Mouse (Mus musculus) left cerebral cortex, postnatal 14 days (tissue): ENCODE data around the gene Tmem109. TPM values are rescaled to one million over a fixed set of nuclear protein-coding genes. Genes with fewer than 3 reads are reported as not detected.

Experiments used
- DNase-seq, 2 experiments: peaks; one replicate each; pipeline ENCODE4 v3.0.0; 2021 to 2022; ENCODE audit warnings: low spot score in 2 of 2, mixed read lengths in 1 of 2
- intact Hi-C: fragments of 180-260 bp; cut with DNase I; formaldehyde crosslinking; loops from one replicate; pipeline ENCODE4 v1.15.1; 2025
- total RNA-seq, 2 experiments: library from RNA; stranded (reverse); gene quantifications; 2 replicates each; pipeline ENCODE4 v1.2.3; 2021

The Tmem109 gene
- total RNA-seq, 2 experiments from 2014 or later: 41.0 to 48.8 TPM

GRCm38 (mm10) chr19:10896849-10897248 lies 15.0 kb upstream of the Tmem109 start:
- no peak for DNase-seq
- intact Hi-C loops: loop anchor here (5.0 kb wide), 1 partner anchor 45 kb away; no protein-coding TSS in a partner anchor

GRCm38 (mm10) chr19:10895708-10896107 lies 13.9 kb upstream of the Tmem109 start:
- intact Hi-C loops: loop anchor here (5.0 kb wide), 1 partner anchor 47 kb away; no protein-coding TSS in a partner anchor

GRCm38 (mm10) chr19:10895016-10895528 lies 13.3 kb upstream of the Tmem109 start, which contains the start of gene Prpf19:
Gene Prpf19, plus strand, starts transcription at chr19:10895231.
- DNase-seq: peak; percentile 99
- intact Hi-C loops: loop anchor here (5.0 kb wide), 1 partner anchor 47 kb away; no protein-coding TSS in a partner anchor

More at GRCm38 (mm10) chr19:10895708-10896107, 13.9 kb upstream of the Tmem109 start:
- DNase-seq: no peak

- intact Hi-C loops: no loop called here
- DNase-seq: no peak
These were observed 10.4 kb upstream of the Tmem109 start for GRCm38 (mm10) chr19:10892201-10892600.

DNA sequence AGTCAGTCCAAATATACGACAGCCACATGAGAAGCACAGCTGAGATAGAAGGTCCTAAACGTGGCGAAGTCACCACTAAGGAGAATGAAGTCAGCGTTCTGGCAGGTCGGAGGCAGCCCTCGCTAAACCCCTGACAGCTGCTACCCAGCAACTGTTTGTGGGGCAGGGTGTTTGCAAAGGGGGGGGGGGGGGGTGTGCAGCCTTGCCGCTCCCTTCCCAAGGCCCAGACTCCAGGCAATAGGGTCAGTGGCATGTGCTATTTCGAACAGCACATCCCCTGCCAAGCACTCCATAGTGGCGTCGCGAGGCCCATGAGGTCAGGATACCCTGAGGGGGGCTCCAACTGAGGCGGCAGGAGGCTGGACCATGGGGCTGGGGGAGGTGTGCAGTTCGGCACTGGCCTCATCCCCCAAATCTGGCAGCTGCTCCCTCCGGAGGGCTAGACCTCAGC lies 801 bp downstream of the Tmem109 start:
- DNase-seq: no peak
- intact Hi-C loops: loop anchor here (1.0 kb wide), 1 partner anchor 11 kb away; no protein-coding TSS in a partner anchor

GRCm38 (mm10) chr19:10880085-10880974 lies 1.5 kb downstream of the Tmem109 start:
- intact Hi-C loops: no loop called here

GRCm38 (mm10) chr19:10878201-10878837 lies 3.5 kb downstream of the Tmem109 start:
- DNase-seq: no peak
- intact Hi-C loops: no loop called here

More at GRCm38 (mm10) chr19:10880085-10880974, 1.5 kb downstream of the Tmem109 start:
- peak; percentile 41 to 59 for DNase-seq

- intact Hi-C loops: no loop called here
- DNase-seq: no peak
These were observed 10.4 kb downstream of the Tmem109 start for GRCm38 (mm10) chr19:10871328-10871961.

- DNase-seq: no peak
- intact Hi-C loops: loop anchor here (1.0 kb wide), 1 partner anchor 11 kb away; no protein-coding TSS in a partner anchor
These were observed 11.1 kb downstream of the Tmem109 start for GRCm38 (mm10) chr19:10870676-10871075.

GRCm38 (mm10) chr19:10869886-10870527 lies 11.8 kb downstream of the Tmem109 start, which contains the start of gene Tmem132a:
Gene Tmem132a, minus strand, starts transcription at chr19:10869940.
- DNase-seq: no peak
- intact Hi-C loops: loop anchor here (1.0 to 5.0 kb wide), 3 partner anchors 11 to 155 kb away; no protein-coding TSS in a partner anchor

GRCm38 (mm10) chr19:10869241-10869885 lies 12.4 kb downstream of the Tmem109 start:
- intact Hi-C loops: loop anchor here (2.0 to 5.0 kb wide), 2 partner anchors 62 to 155 kb away; no protein-coding TSS in a partner anchor

GRCm38 (mm10) chr19:10868623-10869141 lies 13.1 kb downstream of the Tmem109 start:
- intact Hi-C loops: loop anchor here (2.0 to 5.0 kb wide), 2 partner anchors 61 to 154 kb away; no protein-coding TSS in a partner anchor
- no peak for DNase-seq

More at GRCm38 (mm10) chr19:10869241-10869885, 12.4 kb downstream of the Tmem109 start:
- DNase-seq: peak; percentile 84 to 86

- intact Hi-C loops: loop anchor here (2.0 to 5.0 kb wide), 2 partner anchors 61 to 153 kb away; no protein-coding TSS in a partner anchor
- DNase-seq: peak in 1 of 2 experiments; percentile 49
These were observed 13.7 kb downstream of the Tmem109 start for GRCm38 (mm10) chr19:10867946-10868622.

- intact Hi-C loops: loop anchor here (5.0 kb wide), 1 partner anchor 59 kb away; no protein-coding TSS in a partner anchor
These were observed 15.4 kb downstream of the Tmem109 start for GRCm38 (mm10) chr19:10866351-10866750.

DNA sequence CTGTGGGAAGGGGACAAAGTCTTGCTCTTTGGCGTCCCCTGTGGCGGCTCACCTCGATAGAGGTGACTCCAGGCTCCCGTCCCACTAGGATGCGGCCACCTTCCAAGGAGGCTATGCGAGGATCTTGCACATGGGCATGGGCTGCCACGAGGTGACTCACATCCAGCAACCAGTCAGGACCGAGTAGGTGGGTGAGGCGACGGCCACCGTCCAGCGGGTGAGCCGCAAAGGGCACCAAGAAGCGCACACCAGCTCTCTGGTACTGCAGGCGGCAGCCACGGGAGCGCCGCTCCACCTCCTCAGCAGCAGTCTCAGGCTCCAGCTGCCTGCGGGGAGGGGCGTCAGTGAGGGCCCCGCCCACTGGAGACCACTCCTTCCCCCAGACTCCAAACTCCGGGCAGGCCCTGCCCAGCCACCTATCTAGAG lies 21.7 kb downstream of the Tmem109 start:
- intact Hi-C loops: no loop called here
- DNase-seq: no peak

More at GRCm38 (mm10) chr19:10866351-10866750, 15.4 kb downstream of the Tmem109 start:
- no peak for DNase-seq

DNA sequence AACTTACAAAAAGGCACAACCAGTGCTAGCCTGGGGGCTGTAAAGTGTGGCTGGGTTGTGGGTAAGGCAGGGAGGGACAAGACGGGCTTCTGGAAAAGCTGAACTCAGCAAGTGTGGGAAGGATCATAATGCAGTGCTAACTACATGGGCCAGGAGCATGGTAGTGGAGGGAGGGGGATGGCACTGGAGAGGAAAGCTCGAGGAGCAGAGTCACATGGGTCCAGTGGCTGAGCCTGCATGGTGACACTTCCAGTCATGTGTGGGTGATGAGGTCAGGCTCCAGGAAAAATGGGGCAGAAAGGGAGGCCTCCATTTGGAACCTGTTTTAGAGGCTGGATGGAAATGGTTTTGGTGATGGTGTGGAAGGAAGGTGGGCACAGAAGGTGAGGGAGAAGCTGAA lies 25.3 kb downstream of the Tmem109 start:
- intact Hi-C loops: no loop called here
- DNase-seq: no peak

GRCm38 (mm10) chr19:10855422-10855821 lies 26.4 kb downstream of the Tmem109 start:
- intact Hi-C loops: no loop called here
- no peak for DNase-seq
